Mouse (Mus musculus) MEL (cell line): ENCODE results near the gene Pelp1. TPM values are rescaled to one million over a fixed set of nuclear protein-coding genes. Genes with fewer than 3 reads are reported as not detected.

ENCODE experiments used
- DNase-seq: peaks from one replicate; pipeline ENCODE4 v3.0.0; 2011; ENCODE audit warnings: low read depth, low spot score
- H3K27ac ChIP-seq: 2 replicates; pipeline ENCODE4 v1.5.1; 2012; ENCODE audit warnings: low read depth, mild to moderate bottlenecking, control low read depth, low read length, moderate library complexity; ENCODE audit not compliant: control insufficient read depth
- H3K27me3 ChIP-seq, 2 experiments: fragments of 150-350 bp in 1 of 2; sonication (generic) in 1 of 2; 2 replicates each; pipeline ENCODE4 v1.6.1; 2012; ENCODE audit warnings: low read length in 2 of 2, mild to moderate bottlenecking in 2 of 2, improper control_type of control experiment in 1 of 2, moderate library complexity in 1 of 2; ENCODE audit not compliant: insufficient read depth in 2 of 2, control insufficient read depth in 1 of 2
- H3K36me3 ChIP-seq, 2 experiments: 2 replicates each; pipeline ENCODE4 v1.6.1; 2012 to 2014; ENCODE audit warnings: low read length in 2 of 2, improper control_type of control experiment in 1 of 2, inconsistent platforms in 1 of 2, mild to moderate bottlenecking in 1 of 2; ENCODE audit not compliant: insufficient read depth in 2 of 2, control insufficient read depth in 1 of 2
- H3K4me1 ChIP-seq, 2 experiments: fragments of 150-350 bp in 1 of 2; sonication (generic) in 1 of 2; 2 replicates each; pipeline ENCODE4 v1.6.1; 2012; ENCODE audit warnings: low read length in 2 of 2, improper control_type of control experiment in 1 of 2, mild to moderate bottlenecking in 1 of 2; ENCODE audit not compliant: insufficient read depth in 2 of 2, control insufficient read depth in 1 of 2
- H3K4me3 ChIP-seq, 2 experiments: fragments of 150-350 bp in 1 of 2; sonication (generic) in 1 of 2; 2 replicates each; pipeline ENCODE4 v1.5.1; 2012; ENCODE audit warnings: low read depth in 2 of 2, low read length in 2 of 2, mild to moderate bottlenecking in 2 of 2, moderate library complexity in 2 of 2, control low read depth in 1 of 2, improper control_type of control experiment in 1 of 2; ENCODE audit not compliant: control insufficient read depth in 1 of 2, insufficient read depth in 1 of 2
- H3K79me2 ChIP-seq: 2 replicates; pipeline ENCODE4 v1.6.1; 2012; ENCODE audit warnings: mild to moderate bottlenecking, low read length, moderate library complexity; ENCODE audit not compliant: control insufficient read depth, poor library complexity, insufficient read depth
- H3K9ac ChIP-seq: 2 replicates; pipeline ENCODE4 v1.6.1; 2012; ENCODE audit warnings: low read depth, mild to moderate bottlenecking, control low read depth, low read length, moderate library complexity; ENCODE audit not compliant: control insufficient read depth, poor library complexity, severe bottlenecking
- H3K9me3 ChIP-seq: fragments of 150-350 bp; sonication (generic); replicated peaks from 2 replicates; pipeline ENCODE4 v1.6.1; 2012; ENCODE audit warnings: mild to moderate bottlenecking, low read length, improper control_type of control experiment, moderate library complexity; ENCODE audit not compliant: insufficient read depth
- BHLHE40 ChIP-seq: IDR thresholded peaks from 2 replicates; pipeline ENCODE4 v1.6.1; 2012; ENCODE audit warnings: low read depth, mild to moderate bottlenecking, inconsistent platforms, low read length, improper control_type of control experiment, borderline replicate concordance
- CHD1 ChIP-seq: IDR thresholded peaks from 2 replicates; pipeline ENCODE4 v1.6.1; 2012; ENCODE audit warnings: low read depth, mild to moderate bottlenecking, inconsistent platforms, low read length, improper control_type of control experiment
- CTCF ChIP-seq, 3 experiments: IDR thresholded peaks in 2 of 3; conservative IDR thresholded peaks in 1 of 3; 2 replicates each; pipeline ENCODE4 v1.5.1; 2011 to 2012; ENCODE audit warnings: low read length in 3 of 3, low read depth in 2 of 3, mild to moderate bottlenecking in 2 of 3, improper control_type of control experiment in 1 of 3, inconsistent platforms in 1 of 3, mixed read lengths in 1 of 3, moderate library complexity in 1 of 3; ENCODE audit not compliant: control insufficient read depth in 1 of 3, insufficient read depth in 1 of 3, poor library complexity in 1 of 3, severe bottlenecking in 1 of 3
- E2F4 ChIP-seq: IDR thresholded peaks from 2 replicates; pipeline ENCODE4 v1.6.1; 2011; ENCODE audit warnings: low read depth, low read length, improper control_type of control experiment, borderline replicate concordance
- ELF1 ChIP-seq: IDR thresholded peaks from 2 replicates; pipeline ENCODE4 v1.6.1; 2014; ENCODE audit warnings: low read depth, mild to moderate bottlenecking, inconsistent platforms, low read length, improper control_type of control experiment, moderate library complexity
- EP300 ChIP-seq, 2 experiments: IDR thresholded peaks; 2 replicates each; pipeline ENCODE4 v1.6.1; 2011; ENCODE audit warnings: improper control_type of control experiment in 2 of 2, low read length in 2 of 2, low read depth in 1 of 2, mild to moderate bottlenecking in 1 of 2
- ETS1 ChIP-seq: IDR thresholded peaks from 2 replicates; pipeline ENCODE4 v1.6.1; 2012; ENCODE audit warnings: low read depth, mild to moderate bottlenecking, inconsistent platforms, low read length, improper control_type of control experiment, moderate library complexity
- GABPA ChIP-seq: IDR thresholded peaks from 2 replicates; pipeline ENCODE4 v1.6.1; 2012; ENCODE audit warnings: low read depth, mild to moderate bottlenecking, inconsistent platforms, low read length, improper control_type of control experiment, moderate library complexity
- GATA1 ChIP-seq: IDR thresholded peaks from 2 replicates; pipeline ENCODE4 v1.6.1; 2011; ENCODE audit warnings: low read depth, low read length, improper control_type of control experiment
- JUND ChIP-seq: IDR thresholded peaks from 2 replicates; pipeline ENCODE4 v1.6.1; 2011; ENCODE audit warnings: low read depth, mild to moderate bottlenecking, improper control_type of control experiment, low read length
- MAFK ChIP-seq: IDR thresholded peaks from 2 replicates; pipeline ENCODE4 v1.6.1; 2011; ENCODE audit warnings: low read depth, mild to moderate bottlenecking, low read length, improper control_type of control experiment, borderline replicate concordance
- MAX ChIP-seq: IDR thresholded peaks from 2 replicates; pipeline ENCODE4 v1.6.1; 2011; ENCODE audit warnings: low read length, improper control_type of control experiment
- MAZ ChIP-seq: IDR thresholded peaks from 2 replicates; pipeline ENCODE4 v1.6.1; 2012; ENCODE audit warnings: low read depth, mild to moderate bottlenecking, inconsistent platforms, low read length, improper control_type of control experiment
- MEF2A ChIP-seq: IDR thresholded peaks from 2 replicates; pipeline ENCODE4 v1.6.1; 2014; ENCODE audit warnings: low read depth, mild to moderate bottlenecking, inconsistent platforms, low read length, improper control_type of control experiment; ENCODE audit not compliant: poor library complexity, insufficient replicate concordance, severe bottlenecking; ENCODE audit errors: extremely low read depth
- MYB ChIP-seq: IDR thresholded peaks from 2 replicates; pipeline ENCODE4 v1.6.1; 2011; ENCODE audit warnings: mild to moderate bottlenecking, low read depth, low read length, improper control_type of control experiment
- MYC ChIP-seq: IDR thresholded peaks from 2 replicates; pipeline ENCODE4 v1.6.1; 2011; ENCODE audit warnings: low read depth, mild to moderate bottlenecking, low read length, improper control_type of control experiment, moderate library complexity
- NELFE ChIP-seq: IDR thresholded peaks from 2 replicates; pipeline ENCODE4 v1.6.1; 2011; ENCODE audit warnings: low read depth, low read length, improper control_type of control experiment
- POLR2A ChIP-seq, 2 experiments: IDR thresholded peaks; 2 replicates each; pipeline ENCODE4 v1.6.1; 2011 to 2012; ENCODE audit warnings: low read length in 2 of 2, mild to moderate bottlenecking in 2 of 2, control low read depth in 1 of 2, improper control_type of control experiment in 1 of 2, low read depth in 1 of 2, moderate library complexity in 1 of 2; ENCODE audit not compliant: control insufficient read depth in 1 of 2, insufficient read depth in 1 of 2, poor library complexity in 1 of 2
- POLR2AphosphoS2 ChIP-seq: IDR thresholded peaks from 2 replicates; pipeline ENCODE4 v1.6.1; 2011; ENCODE audit warnings: low read length, improper control_type of control experiment
- POLR2AphosphoS5 ChIP-seq: IDR thresholded peaks from 2 replicates; pipeline ENCODE4 v1.6.1; 2012; ENCODE audit warnings: low read depth, borderline replicate concordance, mild to moderate bottlenecking, inconsistent platforms, low read length, moderate library complexity, mixed read lengths
- RAD21 ChIP-seq: IDR thresholded peaks from 2 replicates; pipeline ENCODE4 v1.6.1; 2011; ENCODE audit warnings: mild to moderate bottlenecking, low read depth, low read length, improper control_type of control experiment
- SIN3A ChIP-seq: IDR thresholded peaks from 2 replicates; pipeline ENCODE4 v1.6.1; 2012; ENCODE audit warnings: low read length, improper control_type of control experiment, inconsistent platforms
- SMC3 ChIP-seq: IDR thresholded peaks from 2 replicates; pipeline ENCODE4 v1.6.1; 2011; ENCODE audit warnings: low read depth, low read length, improper control_type of control experiment
- TAL1 ChIP-seq: IDR thresholded peaks from 2 replicates; pipeline ENCODE4 v1.6.1; 2012; ENCODE audit warnings: mild to moderate bottlenecking, inconsistent platforms, low read length, moderate library complexity, mixed read lengths
- TBP ChIP-seq: IDR thresholded peaks from 2 replicates; pipeline ENCODE4 v1.8.0; 2011; ENCODE audit warnings: low read depth, low read length, improper control_type of control experiment
- TCF12 ChIP-seq: IDR thresholded peaks from 2 replicates; pipeline ENCODE4 v1.6.1; 2014; ENCODE audit warnings: low read depth, mild to moderate bottlenecking, inconsistent platforms, low read length, improper control_type of control experiment, moderate library complexity
- USF1 ChIP-seq: IDR thresholded peaks from 2 replicates; pipeline ENCODE4 v1.6.1; 2014; ENCODE audit warnings: low read depth, mild to moderate bottlenecking, inconsistent platforms, low read length, improper control_type of control experiment, moderate library complexity
- ZC3H11A ChIP-seq: IDR thresholded peaks from 2 replicates; pipeline ENCODE4 v1.6.1; 2012; ENCODE audit warnings: low read depth, mild to moderate bottlenecking, inconsistent platforms, low read length, improper control_type of control experiment
- ZKSCAN1 ChIP-seq: IDR thresholded peaks from 2 replicates; pipeline ENCODE4 v1.6.1; 2012; ENCODE audit warnings: low read depth, mild to moderate bottlenecking, inconsistent platforms, low read length, improper control_type of control experiment, moderate library complexity
- ZMIZ1 ChIP-seq: IDR thresholded peaks from 2 replicates; pipeline ENCODE4 v1.6.1; 2012; ENCODE audit warnings: low read depth, mild to moderate bottlenecking, inconsistent platforms, low read length, improper control_type of control experiment, moderate library complexity
- ZNF384 ChIP-seq: IDR thresholded peaks from 2 replicates; pipeline ENCODE4 v1.6.1; 2012; ENCODE audit warnings: low read depth, mild to moderate bottlenecking, inconsistent platforms, low read length, improper control_type of control experiment
- polyA plus RNA-seq, 2 experiments: library from polyadenylated mRNA; stranded (reverse) in 1 of 2; unstranded in 1 of 2; fragments of >175 nt in 1 of 2; fragments of >200 nt in 1 of 2; gene quantifications; 2 replicates each; pipeline versions ENCODE4 v1.2.1 to v1.2.4; 2012; ENCODE audit warnings: low replicate concordance in 2 of 2, low read depth in 1 of 2; ENCODE audit not compliant: insufficient read length in 2 of 2, insufficient read depth in 1 of 2, missing spikeins in 1 of 2
- total RNA-seq: library from RNA; depleted of rRNA; stranded (reverse); fragments of 300-350 nt; gene quantifications from 2 replicates; pipeline ENCODE4 v1.2.3, GENCODE M21; 2012

Pelp1 gene
- total and polyA plus RNA-seq, 3 experiments = 50.6 to 70.1 TPM; not detected in 1

- H3K27ac ChIP-seq = no peak overlapping the region
- no peaks in the 10 kb centered on the region for H3K79me2 ChIP-seq
- DNase-seq = peak; percentile 61
- peaks cover 5 to 25% of the 10 kb centered on the region in 2 experiments for H3K4me1 ChIP-seq
- H3K9ac ChIP-seq = no peak overlapping the region
- H3K9me3 ChIP-seq = no peaks in the 10 kb centered on the region
- H3K4me3 ChIP-seq = no peak overlapping the region
- peaks cover 0 to 21% of the 10 kb centered on the region in 2 experiments; a peak in 2 of 4 replicates for H3K36me3 ChIP-seq
- peaks cover 0 to 2% of the 10 kb centered on the region in 2 experiments; a peak in 1 of 4 replicates for H3K27me3 ChIP-seq
- TF ChIP-seq CTCF (IDR thresholded peaks at IDR 0.05 in 2 of 3, conservative IDR thresholded peaks at IDR 0.05 in 1 of 3; ENCODE audit: control insufficient read depth in 1 of 3, insufficient read depth in 1 of 3, low read depth in 2 of 3, low read length in 3 of 3, poor library complexity in 1 of 3, severe bottlenecking in 1 of 3) (no peak), USF1 (no peak), EP300 (IDR thresholded peaks at IDR 0.05; ENCODE audit: low read depth in 1 of 2, low read length in 2 of 2) (peak in 1 of 2 experiments; percentile 31; a peak in 2 of 4 replicates), POLR2AphosphoS2 (no peak), ZMIZ1 (no peak), ZKSCAN1 (no peak), TAL1 (peak; percentile 12; the same call in 1 of the 2 replicates), MAX (no peak), ZC3H11A (no peak), GABPA (no peak), MYC (no peak), POLR2AphosphoS5 (no peak), JUND (no peak), CHD1 (no peak), RAD21 (no peak), MAFK (no peak), ZNF384 (peak; percentile 78), MEF2A (no peak)
Measured at GRCm38 (mm10) chr11:70380478-70381005, 29.3 kb downstream of the Pelp1 start.

- Histone ChIP-seq H3K9me3 (no peaks in the 10 kb centered on the region), H3K36me3 (peaks cover 0 to 24% of the 10 kb centered on the region in 2 experiments; a peak in 2 of 4 replicates), H3K27ac (no peak overlapping the region), H3K27me3 (peaks cover 0 to 2% of the 10 kb centered on the region in 2 experiments; a peak in 1 of 4 replicates), H3K4me3 (no peak overlapping the region), H3K9ac (no peak overlapping the region), H3K79me2 (no peaks in the 10 kb centered on the region), H3K4me1 (peaks cover 8 to 21% of the 10 kb centered on the region in 2 experiments)
- peak; percentile 79 for DNase-seq
- no peak for TF ChIP-seq BHLHE40
- no peak for TF ChIP-seq E2F4
- no peak for TF ChIP-seq SMC3
- no peak for TF ChIP-seq ETS1
- TF ChIP-seq POLR2A (IDR thresholded peaks at IDR 0.05; ENCODE audit: control insufficient read depth in 1 of 2, insufficient read depth in 1 of 2, low read depth in 1 of 2, low read length in 2 of 2, poor library complexity in 1 of 2) = no peak
- no peak for TF ChIP-seq ZKSCAN1
- TF ChIP-seq NELFE = no peak
- no peak for TF ChIP-seq ELF1
- TF ChIP-seq USF1 = no peak
- peak; percentile 45 to 80 for TF ChIP-seq EP300 (IDR thresholded peaks at IDR 0.05; ENCODE audit: low read depth in 1 of 2, low read length in 2 of 2)
- peak; percentile 56; the same call in 1 of the 2 replicates for TF ChIP-seq GATA1
- TF ChIP-seq MYB = no peak
- no peak for TF ChIP-seq ZC3H11A
- TF ChIP-seq MAZ = no peak
- peak; percentile 73; the same call in 1 of the 2 replicates for TF ChIP-seq TCF12
- TF ChIP-seq TBP = no peak
- TF ChIP-seq POLR2AphosphoS5 = no peak
- no peak for TF ChIP-seq JUND
- no peak for TF ChIP-seq GABPA
- TF ChIP-seq MAX = 0 out of 2 replicates have a peak, but pooled peaks have one; percentile 2
- TF ChIP-seq SIN3A = no peak
Measured at GRCm38 (mm10) chr11:70376054-70376453, 33.8 kb downstream of the Pelp1 start.
